Mouse (Mus musculus): ENCODE data around the gene Frmd6.

The Frmd6 gene

GRCm38 (mm10) chr12:70809957-70810356 is 15.4 kb upstream of the Frmd6 start:
- no peak for DNase-seq (ENCODE audit: low spot score)

DNA sequence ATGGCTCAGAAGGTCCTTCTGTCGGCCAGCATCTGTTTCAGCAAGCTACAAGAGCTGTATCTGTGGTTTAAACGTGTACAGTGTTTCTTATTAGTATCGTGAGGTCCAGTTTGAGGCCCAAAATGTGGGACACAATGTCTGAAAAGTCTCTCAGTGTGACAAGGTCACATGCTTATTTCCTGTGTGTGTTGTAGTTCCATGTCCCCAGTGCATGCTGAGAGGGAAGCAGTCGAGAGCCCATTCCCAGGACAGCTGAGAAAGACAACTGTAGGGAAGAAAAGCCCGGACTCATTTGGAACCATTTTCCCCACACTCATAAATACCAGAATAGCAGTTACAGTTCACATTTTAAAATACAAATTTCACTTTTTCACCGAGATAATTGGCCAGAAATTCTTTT is 13.5 kb upstream of the Frmd6 start:
- no peak for DNase-seq (ENCODE audit: low spot score)

GRCm38 (mm10) chr12:70812176-70812575 is 13.1 kb upstream of the Frmd6 start:
- DNase-seq (ENCODE audit: low spot score): no peak

GRCm38 (mm10) chr12:70812822-70813465 is 12.4 kb upstream of the Frmd6 start:
- no peak for DNase-seq (ENCODE audit: low spot score)

DNA sequence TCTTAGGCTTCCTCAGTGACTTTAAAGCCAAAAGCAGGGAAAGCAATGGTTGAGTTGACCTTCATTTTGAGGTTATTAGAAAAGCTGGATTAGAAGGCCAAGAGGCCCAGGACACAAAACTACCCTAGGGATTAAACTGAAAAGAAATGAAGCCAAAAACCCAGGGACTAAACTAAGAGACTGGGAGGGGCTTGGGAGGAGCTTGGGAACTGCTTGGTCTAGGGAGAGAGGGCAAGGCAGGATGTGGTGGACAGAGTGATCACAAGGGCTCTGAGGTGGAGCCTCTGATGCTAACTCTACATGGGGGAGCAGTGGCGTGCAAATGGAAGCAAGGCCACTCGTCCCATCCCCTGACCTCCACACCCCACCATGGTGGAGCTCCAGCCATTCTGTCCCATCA is 8.6 kb upstream of the Frmd6 start:
- no peak for DNase-seq (ENCODE audit: low spot score)

DNA sequence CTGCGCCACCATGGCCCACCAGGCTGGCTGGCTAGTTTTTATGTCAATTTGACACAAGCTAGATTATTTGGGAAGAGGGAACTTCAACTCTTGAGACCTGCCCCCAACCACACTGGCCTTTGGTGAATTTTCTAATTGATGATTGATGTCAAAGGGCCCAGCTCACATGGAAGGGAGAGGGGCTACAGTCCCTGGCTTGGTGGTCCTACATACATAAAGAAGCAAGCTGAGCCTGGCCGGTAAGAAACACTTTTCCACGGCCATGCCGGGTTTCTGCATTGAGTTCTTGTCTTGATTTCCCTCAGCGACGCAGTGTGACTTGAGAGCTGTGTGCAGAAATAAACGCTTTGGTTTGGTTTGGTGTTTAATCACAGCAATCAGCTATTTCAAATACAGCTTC is 1.3 kb upstream of the Frmd6 start:
- no peak for DNase-seq (ENCODE audit: low spot score)

DNA sequence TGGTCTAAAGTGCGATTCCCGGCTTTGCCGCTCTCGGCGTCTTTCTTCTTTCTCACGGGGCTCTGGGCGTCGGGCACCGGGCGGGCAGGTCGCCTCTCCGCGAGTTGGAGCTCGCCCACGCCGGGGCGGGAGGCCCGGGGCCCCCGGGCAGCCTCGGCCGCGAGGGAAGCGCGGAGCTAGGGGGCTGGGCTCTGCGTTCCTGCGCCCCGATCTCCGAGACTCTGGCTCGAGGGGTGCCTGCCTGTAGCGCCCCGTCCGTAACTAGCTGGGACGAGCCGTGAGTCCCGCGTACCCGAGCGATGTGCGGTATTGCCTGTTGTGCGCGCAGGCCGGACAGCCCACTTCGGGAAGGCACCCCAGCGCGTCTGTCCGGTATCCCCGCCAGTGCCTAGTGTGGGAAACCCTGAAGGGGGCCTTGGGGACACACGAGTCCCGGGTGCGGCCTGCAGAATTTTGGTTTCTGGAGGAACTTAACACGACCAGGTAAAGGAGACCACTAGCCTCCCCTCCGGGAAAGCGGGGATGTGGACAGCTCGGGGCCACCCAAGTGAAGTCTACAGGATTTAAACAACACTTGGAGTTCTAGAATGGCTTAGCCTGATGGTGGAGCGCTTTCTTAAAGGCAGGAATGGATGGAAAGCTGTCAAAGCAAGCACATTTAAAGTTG is 470 bp downstream of the Frmd6 start:
- peak; percentile 72 for DNase-seq (ENCODE audit: low spot score)

- DNase-seq (ENCODE audit: low spot score): no peak
Observed at GRCm38 (mm10) chr12:70826318-70827072, 1.2 kb downstream of the Frmd6 start.

GRCm38 (mm10) chr12:70827187-70827900 is 2.0 kb downstream of the Frmd6 start:
- no peak for DNase-seq (ENCODE audit: low spot score)

GRCm38 (mm10) chr12:70827901-70828271 is 2.6 kb downstream of the Frmd6 start:
- no peak for DNase-seq (ENCODE audit: low spot score)

GRCm38 (mm10) chr12:70830982-70831566 is 5.8 kb downstream of the Frmd6 start:
- peak; percentile 75 for DNase-seq (ENCODE audit: low spot score)

DNA sequence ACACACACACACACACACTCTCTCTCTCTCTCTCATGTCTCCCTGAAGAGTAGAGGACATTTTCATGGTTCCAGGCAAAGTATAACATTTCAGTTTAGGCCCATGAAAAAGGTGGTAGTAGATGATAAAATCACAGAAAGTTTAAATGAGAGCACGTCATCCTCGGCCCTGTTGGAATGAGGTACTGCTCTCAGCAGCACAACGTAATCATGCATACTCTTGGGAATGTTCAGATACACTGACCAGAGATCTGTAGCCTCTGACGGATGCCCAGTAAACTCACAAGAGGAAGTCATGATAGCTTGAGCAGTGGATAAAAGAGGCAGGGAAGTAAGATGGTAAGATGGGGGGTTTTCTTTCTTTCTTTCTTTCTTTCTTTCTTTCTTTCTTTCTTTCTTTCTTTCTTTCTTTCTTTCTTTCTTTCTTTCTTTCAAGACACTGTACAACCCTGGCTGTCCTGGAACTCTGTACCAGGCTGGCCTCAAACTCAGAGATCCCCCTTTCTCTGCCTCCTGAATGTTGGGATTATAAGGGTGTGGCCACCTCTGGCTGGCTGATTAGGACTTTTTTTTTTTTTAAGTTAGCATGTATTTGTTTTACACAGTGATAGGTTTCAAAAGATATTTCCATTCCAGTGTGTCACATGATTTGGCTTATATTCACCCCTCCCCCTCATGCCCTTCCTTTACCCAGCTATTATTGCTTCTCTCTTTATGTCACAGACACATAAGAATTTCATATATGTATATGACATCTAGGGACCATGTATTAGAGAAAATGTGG is 7.1 kb downstream of the Frmd6 start:
- no peak for DNase-seq (ENCODE audit: low spot score)

GRCm38 (mm10) chr12:70833050-70833449 is 7.7 kb downstream of the Frmd6 start:
- DNase-seq (ENCODE audit: low spot score): no peak

GRCm38 (mm10) chr12:70834043-70834442 is 8.7 kb downstream of the Frmd6 start:
- no peak for DNase-seq (ENCODE audit: low spot score)

GRCm38 (mm10) chr12:70835004-70835403 is 9.7 kb downstream of the Frmd6 start:
- DNase-seq (ENCODE audit: low spot score): no peak

DNA sequence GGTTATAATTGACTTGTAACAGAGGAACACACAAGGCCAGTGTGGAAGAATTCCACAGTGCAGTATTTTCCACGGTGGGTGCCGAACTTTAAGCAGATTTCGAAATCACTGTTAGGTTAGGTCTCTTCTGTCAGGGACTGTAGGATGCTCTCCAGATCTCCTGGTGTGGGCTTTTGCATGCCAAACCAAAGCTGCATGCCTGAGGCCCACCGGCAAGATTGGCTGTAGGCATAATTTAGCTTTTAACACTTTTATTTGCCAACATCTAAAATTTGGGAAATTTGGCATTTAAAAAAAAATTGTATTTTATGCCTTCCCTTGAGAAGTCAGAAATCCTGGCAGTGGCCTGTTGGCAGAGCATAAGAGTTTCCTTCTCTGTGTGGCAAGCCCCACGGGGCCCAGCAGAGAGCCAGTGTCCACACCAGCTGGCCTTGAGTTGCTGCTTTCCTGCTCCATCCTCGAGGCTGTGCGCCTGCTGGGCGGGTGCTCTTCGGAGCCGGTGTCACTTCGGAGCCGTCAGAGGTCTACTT is 12.5 kb downstream of the Frmd6 start:
- no peak for DNase-seq (ENCODE audit: low spot score)

DNA sequence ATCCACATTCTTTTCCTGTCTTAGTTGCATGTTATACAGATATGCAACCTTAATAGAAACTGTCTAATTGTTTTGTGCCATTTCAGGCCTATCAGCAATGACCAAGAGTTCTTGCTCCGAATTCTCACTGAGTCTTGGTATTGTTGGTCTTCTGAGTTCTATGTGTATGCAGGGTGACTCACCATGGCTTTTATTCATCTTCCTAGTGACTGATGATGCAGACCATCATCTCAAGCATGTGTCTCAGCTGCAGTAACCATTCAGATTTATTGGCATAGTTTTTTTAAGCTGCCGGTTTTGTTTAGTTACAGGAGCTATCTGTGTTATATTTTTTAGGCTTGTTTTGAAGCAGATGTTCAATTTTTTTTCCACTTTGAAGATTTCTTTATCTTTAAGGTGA is 20.1 kb downstream of the Frmd6 start:
- DNase-seq (ENCODE audit: low spot score): no peak

DNA sequence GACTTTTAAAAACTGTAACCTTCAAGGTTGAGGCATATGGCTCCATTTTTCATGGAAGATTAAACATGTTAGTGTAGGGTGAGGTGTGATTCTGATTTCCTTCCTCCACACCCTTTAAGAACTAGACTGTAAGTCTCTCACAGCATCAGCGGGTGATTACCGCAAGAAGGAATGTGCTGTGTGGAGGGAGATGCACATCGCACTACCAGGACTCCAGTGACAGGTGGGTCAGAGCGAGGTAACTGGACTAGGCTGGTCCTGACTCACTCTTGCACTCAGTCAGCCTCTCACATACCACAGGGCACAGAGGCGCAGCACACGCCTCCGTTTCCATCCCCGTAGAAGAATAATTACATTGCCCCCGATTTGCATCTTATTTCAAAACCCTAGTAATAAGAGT is 23.7 kb downstream of the Frmd6 start:
- no peak for DNase-seq (ENCODE audit: low spot score)

DNA sequence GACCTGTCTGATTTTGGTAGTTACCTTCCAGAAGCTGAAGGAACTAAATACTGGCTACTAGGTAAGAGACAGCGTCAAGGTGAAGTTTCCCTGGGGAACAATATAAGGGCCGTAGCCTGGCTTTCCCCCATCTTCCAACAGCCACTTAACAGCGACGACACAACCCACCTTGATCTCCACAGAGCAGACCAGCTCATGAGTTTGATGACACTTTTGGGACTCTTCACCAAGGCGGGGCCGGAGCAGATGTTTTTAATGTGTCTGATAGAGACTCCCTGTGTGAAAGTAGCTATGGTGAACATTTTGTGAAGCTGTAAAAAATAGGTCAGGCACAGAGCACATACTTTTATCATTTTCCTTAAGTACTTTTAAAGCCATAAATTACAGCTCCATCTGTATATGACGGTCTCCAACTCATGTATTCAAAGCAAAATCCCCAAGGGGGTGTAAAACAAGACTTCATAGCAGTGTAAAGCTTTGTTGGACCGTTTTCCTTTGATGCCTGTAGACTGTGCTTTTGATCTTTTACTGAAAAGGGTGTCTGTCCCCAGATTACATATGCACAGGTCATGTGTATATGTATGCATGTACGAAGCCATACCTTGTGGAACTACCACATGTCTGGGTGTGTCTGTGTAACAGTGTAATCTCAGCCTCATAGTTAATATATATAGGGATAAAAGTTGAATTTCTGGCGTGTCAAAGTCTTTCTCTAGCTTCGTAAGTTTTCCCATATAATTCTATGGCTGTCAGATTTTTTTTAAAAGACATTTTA is 24.4 kb downstream of the Frmd6 start:
- no peak for DNase-seq (ENCODE audit: low spot score)

DNA sequence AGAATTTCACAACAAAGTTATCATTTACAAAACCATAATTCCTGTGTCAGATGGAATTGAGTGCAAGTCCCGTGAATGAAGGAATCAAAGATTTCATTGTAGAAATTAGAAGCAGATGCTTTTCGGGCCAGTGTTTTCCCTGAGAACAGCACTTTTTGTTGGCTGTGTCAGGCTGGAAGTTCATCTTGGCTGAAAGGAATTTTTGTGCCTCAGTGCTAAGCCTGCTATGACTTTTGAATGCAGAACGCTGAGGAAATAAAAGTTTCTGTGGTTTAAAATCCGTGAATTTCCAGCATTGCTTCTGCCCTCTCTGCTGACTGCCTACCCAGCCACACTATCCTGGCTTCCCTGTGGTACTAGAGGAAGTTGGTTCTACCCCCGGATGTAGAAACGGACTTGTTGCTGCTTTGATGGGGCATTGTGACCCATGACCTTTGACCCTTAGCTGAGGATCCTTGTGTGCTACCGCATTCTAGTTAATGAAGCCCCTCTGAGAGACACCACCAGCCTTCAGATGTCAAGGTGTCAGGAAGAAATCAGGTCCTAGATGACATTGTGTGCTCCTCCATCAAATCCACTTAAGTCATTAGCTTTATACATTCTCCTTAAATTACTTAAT is 26.1 kb downstream of the Frmd6 start:
- no peak for DNase-seq (ENCODE audit: low spot score)
